Mouse (Mus musculus): ENCODE data around the gene Litaf. TPM values are rescaled to one million over a fixed set of nuclear protein-coding genes. Genes with fewer than 3 reads are reported as not detected.

Litaf gene
- polyA plus RNA-seq, 1 experiment from 2014 or later = 26.1 TPM

DNA sequence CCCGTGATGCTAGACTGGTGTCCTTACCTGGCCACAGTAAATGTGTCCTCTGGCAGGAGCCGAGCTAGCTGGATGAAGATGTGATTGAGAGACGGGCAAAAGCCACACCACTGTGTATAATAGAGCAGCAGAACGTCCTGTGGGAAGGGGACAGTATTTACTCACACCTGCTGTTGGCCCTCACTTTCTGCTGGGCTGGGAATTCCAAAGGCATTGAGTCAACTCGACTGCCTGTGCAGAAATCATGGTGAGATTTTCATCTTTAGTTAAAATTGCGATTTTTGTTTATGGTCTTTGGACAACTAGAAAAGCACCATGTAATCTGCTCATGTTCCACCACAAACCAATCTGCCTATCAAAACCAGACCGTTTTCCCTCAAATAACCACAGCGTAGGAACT is 18.2 kb upstream of the Litaf start:
- Histone ChIP-seq H3K9me3 (replicated peaks) (no peaks in the 10 kb centered on the region), H3K9ac (replicated peaks) (no peak overlapping the region), H3K27me3 (replicated peaks) (no peaks in the 10 kb centered on the region), H3K36me3 (peaks cover 71% of the 10 kb centered on the region), H3K4me2 (no peak overlapping the region), H3K4me3 (replicated peaks) (no peak overlapping the region), H3K4me1 (0 out of 2 replicates have a peak, but pooled peaks cover 6% of the 10 kb centered on the region), H3K27ac (replicated peaks) (no peak overlapping the region)
- ATAC-seq (ENCODE audit: low FRiP score) = no peak
- WGBS = 95% methylated on average over 8 of the region's 8 CpGs

DNA sequence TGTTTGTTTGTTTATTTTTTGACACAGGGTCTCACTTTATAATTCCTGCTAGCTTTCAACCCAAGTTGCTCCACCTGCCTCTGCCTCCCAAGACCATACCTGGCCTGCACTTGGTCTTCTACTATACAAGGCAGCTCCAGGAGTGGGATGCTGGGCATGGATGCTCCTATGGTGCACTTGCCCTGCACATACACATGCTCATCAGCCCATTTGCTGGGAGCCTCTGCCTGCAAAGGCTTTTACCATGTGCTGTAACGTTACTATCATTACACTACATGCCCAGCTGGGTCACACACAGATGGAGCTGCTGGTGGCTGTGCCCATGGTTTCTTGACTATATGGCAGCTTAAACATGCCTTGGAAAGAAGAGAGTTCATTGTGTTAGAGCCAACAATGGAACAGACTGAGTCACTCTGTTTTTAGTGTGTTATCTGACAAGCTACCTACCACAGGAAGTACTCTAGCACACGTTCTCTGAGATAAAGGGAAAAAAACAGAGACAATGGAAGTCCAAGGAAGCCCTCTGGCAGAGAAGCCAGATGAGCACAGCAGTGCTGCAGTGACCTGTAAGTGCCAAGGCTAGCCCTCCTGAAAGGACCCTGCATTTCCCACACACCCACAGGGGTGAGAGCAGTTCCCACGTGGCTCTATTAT is 12.4 kb upstream of the Litaf start:
- no peak for ATAC-seq (ENCODE audit: low FRiP score)
- Histone ChIP-seq H3K9me3 (replicated peaks) (no peaks in the 10 kb centered on the region), H3K27me3 (replicated peaks) (no peaks in the 10 kb centered on the region), H3K36me3 (peaks cover 77% of the 10 kb centered on the region), H3K4me3 (replicated peaks) (no peak overlapping the region), H3K4me1 (peaks cover 12% of the 10 kb centered on the region; the same call in 1 of the 2 replicates), H3K9ac (replicated peaks) (no peak overlapping the region), H3K27ac (replicated peaks) (no peak overlapping the region; the same call in 1 of the 2 replicates), H3K4me2 (no peak overlapping the region)
- 65% methylated on average over 3 of the region's 3 CpGs for whole genome bisulfite sequencing

DNA sequence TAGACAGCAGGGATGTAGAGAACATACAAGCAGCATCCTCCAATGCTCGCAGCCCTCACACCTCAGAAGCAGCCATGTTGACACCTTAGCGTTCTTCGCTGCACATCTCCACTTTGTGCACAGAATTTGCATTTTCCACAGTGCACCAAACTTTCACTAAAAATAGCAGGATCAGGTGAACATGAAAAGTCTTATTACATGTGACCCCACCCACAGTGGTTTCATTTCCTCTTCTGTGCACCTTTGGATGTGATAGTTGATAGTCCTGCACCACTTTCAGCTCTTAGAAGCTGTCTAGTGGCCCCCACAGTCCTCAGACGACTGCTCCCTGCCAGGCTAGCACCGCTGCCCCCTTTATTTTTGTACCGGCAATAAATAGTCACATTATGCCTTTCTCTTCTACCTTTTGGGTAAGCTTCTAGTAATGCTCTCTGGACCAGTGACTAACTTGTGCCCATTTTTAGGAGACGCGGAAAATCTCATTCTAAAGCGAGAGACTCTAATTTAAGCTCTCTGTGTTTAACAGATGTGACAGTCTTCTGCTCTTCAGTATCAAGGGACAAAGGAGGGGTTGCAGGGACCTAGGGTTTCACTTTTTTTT is 11.7 kb upstream of the Litaf start:
- no peak overlapping the region for H3K4me3 ChIP-seq (replicated peaks)
- H3K27me3 ChIP-seq (replicated peaks) = no peaks in the 10 kb centered on the region
- no peak overlapping the region for H3K4me2 ChIP-seq
- peaks cover 76% of the 10 kb centered on the region for H3K36me3 ChIP-seq
- no peak overlapping the region for H3K9ac ChIP-seq (replicated peaks)
- 78% methylated on average over 9 of the region's 9 CpGs for WGBS
- peaks cover 18% of the 10 kb centered on the region for H3K4me1 ChIP-seq
- H3K9me3 ChIP-seq (replicated peaks) = no peaks in the 10 kb centered on the region
- H3K27ac ChIP-seq (replicated peaks) = no peak overlapping the region
- no peak for ATAC-seq (ENCODE audit: low FRiP score)

DNA sequence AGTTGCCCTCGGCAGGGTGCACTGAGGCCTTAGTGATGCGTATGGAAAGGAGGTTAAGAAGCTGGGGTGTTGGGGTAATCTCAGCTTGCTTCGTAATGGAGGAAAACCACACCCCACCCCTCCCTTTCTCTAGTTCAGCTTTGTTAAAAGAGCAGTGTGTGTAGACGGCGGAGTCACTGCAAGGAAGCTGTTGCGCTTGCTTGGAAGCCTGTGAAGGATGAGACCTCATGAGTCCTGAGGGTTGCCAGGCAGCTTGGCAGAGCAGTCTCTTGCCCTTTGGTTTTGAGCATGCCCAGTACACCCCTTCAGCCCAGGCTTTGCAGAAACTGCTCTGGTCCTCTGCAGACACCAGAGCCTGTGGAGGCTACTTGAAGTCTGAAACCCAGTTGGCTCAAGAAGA is 7.1 kb upstream of the Litaf start:
- Histone ChIP-seq H3K4me2 (no peak overlapping the region), H3K27me3 (replicated peaks) (no peaks in the 10 kb centered on the region), H3K27ac (replicated peaks) (peak overlapping the region; percentile 48), H3K4me3 (replicated peaks) (no peak overlapping the region), H3K36me3 (peaks cover 60% of the 10 kb centered on the region), H3K9me3 (replicated peaks) (no peaks in the 10 kb centered on the region), H3K4me1 (peaks cover 63% of the 10 kb centered on the region), H3K9ac (replicated peaks) (no peak overlapping the region)
- no peak for ATAC-seq (ENCODE audit: low FRiP score)
- WGBS = 70% methylated on average over 6 of the region's 6 CpGs

DNA sequence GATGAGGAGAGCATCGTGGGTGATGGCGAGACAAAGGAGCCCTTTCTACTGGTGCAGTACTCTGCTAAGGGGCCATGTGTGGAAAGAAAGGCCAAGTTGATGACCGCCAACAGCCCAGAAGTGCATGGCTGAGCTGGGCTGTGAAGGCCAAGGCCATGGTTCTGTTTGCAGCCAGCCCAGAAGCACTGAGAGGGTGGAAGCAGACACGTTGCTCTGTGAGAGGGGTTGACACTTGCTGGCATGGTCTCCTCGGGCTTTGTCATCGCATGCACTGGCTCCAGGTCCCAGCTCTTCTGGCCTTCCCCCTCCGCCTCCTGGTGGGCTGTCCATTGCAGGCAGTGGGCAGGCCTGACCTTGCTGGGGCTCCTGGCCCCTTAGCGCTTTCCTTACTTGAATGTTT is 6.5 kb upstream of the Litaf start:
- no peaks in the 10 kb centered on the region for H3K9me3 ChIP-seq (replicated peaks)
- H3K4me1 ChIP-seq = peaks cover 67% of the 10 kb centered on the region
- peaks cover 56% of the 10 kb centered on the region for H3K36me3 ChIP-seq
- no peak for ATAC-seq (ENCODE audit: low FRiP score)
- H3K4me2 ChIP-seq = no peak overlapping the region
- H3K27ac ChIP-seq (replicated peaks) = peak overlapping the region; percentile 48
- no peak overlapping the region for H3K9ac ChIP-seq (replicated peaks)
- 79% methylated on average over 8 of the region's 8 CpGs for WGBS
- H3K4me3 ChIP-seq (replicated peaks) = no peak overlapping the region
- H3K27me3 ChIP-seq (replicated peaks) = no peaks in the 10 kb centered on the region

DNA sequence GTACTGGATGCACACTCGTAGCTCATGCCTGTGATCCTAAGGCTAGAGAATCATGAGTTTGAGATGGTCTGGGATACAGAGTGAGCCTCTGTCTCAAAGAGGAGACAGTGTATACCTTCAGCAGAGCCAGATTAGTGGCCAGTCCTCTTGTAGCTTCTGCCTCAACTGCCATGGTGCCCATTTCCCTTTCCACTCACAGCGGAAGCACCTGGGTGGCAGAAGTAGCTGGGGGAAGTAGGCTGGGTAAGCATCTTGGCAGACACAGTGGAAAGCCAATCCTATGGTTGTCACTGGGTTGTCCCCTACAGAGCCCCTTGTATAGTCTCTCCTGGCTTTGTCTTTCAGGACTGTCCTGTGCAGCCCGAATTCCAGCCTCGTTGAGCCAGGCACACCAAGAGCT is 5.9 kb upstream of the Litaf start:
- Histone ChIP-seq H3K9ac (replicated peaks) (no peak overlapping the region), H3K27me3 (replicated peaks) (no peaks in the 10 kb centered on the region), H3K27ac (replicated peaks) (no peak overlapping the region), H3K4me3 (replicated peaks) (no peak overlapping the region), H3K4me1 (peaks cover 71% of the 10 kb centered on the region), H3K4me2 (no peak overlapping the region), H3K36me3 (peaks cover 55% of the 10 kb centered on the region), H3K9me3 (replicated peaks) (no peaks in the 10 kb centered on the region)
- no peak for ATAC-seq (ENCODE audit: low FRiP score)
- WGBS = 96% methylated on average over 4 of the region's 4 CpGs

DNA sequence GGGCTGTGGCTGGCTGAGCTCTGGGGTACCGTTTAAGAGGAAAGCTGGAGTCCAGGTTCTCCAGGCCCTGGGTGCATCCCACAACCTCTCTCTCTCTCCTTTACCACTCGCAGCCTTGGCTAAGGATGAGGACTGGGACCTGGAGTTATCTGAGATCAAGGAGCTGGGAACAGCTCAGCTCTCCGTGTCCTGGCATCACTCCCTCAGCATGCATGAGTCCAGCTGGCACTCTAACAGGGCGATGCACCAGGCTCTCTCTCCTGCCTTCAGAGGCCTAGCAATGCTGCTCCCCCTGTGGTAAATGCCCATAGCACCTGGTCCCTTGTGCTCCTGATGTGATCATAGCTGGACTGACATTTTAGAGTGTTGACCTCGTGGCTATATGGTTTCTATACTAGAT is 5.2 kb upstream of the Litaf start:
- Histone ChIP-seq H3K4me3 (replicated peaks) (no peak overlapping the region), H3K4me1 (peaks cover 71% of the 10 kb centered on the region), H3K9me3 (replicated peaks) (no peaks in the 10 kb centered on the region), H3K9ac (replicated peaks) (no peak overlapping the region), H3K27ac (replicated peaks) (no peak overlapping the region), H3K4me2 (no peak overlapping the region), H3K27me3 (replicated peaks) (no peaks in the 10 kb centered on the region), H3K36me3 (peaks cover 48% of the 10 kb centered on the region)
- no peak for ATAC-seq (ENCODE audit: low FRiP score)
- WGBS = 79% methylated on average over 5 of the region's 5 CpGs

DNA sequence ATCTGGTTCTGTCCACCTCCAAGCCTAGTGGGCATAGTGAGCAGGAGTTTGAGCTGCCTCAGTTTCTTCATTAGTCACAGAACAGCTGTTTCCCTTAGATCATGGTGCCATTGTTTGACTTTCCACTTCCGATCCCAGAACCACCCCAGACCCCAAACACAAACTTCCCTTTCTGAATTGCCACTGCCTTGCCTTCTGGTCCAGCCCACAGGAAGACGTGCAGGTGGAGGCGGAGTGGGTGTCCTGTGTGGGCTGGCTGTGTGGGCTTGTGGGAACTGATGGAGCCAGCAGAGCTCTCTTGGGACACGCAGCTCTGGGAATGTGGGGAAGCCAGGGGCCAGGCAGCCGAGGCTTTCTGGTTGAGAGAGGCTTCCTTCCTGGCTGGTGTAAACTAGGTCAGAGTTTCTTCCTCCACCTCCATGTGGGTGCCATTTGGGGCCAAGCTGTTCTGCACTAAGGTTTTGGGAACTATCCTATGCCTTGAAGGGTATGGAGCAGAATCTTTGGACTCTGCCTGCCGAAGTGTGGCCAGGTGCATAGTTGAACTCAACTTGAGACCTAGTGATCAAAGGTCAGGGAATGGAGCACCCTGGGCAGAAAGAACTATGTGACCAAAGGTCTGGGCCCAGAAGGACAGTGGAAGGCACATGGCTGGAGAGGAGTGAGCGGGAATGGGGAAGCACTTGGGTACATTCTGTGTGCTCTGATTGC is 3.9 kb upstream of the Litaf start:
- 74% methylated on average over 7 of the region's 7 CpGs for WGBS
- Histone ChIP-seq H3K4me2 (peak overlapping the region; percentile 31; the same call in 1 of the 2 replicates), H3K4me1 (peaks cover 72% of the 10 kb centered on the region)

DNA sequence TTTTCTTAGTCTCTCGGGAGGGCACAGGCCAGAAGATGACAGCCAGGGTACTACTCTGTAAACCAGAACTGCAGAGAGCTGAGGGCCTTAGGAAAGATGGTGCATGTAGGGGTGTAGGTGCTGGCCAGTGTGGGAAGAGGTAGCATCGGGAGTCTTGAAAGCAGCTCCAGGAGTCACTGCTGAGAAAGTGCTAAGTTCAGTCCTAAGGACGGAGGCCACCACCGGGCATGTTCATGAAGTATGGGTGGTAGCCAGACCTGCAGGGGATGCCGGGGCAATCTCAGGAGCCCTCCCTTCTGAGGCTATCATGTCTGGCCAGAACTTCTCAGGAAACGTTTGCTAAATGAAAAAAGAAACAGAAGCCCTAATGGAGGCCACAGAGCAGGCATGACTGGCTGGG is 3.3 kb upstream of the Litaf start:
- H3K4me1 ChIP-seq = peaks cover 75% of the 10 kb centered on the region
- no peaks in the 10 kb centered on the region for H3K27me3 ChIP-seq (replicated peaks)
- peak overlapping the region; percentile 31 for H3K4me2 ChIP-seq
- H3K9ac ChIP-seq (replicated peaks) = no peak overlapping the region
- no peak for ATAC-seq (ENCODE audit: low FRiP score)
- H3K27ac ChIP-seq (replicated peaks) = no peak overlapping the region
- H3K9me3 ChIP-seq (replicated peaks) = no peaks in the 10 kb centered on the region
- 80% methylated on average over 6 of the region's 6 CpGs for WGBS
- H3K36me3 ChIP-seq = peaks cover 31% of the 10 kb centered on the region
- H3K4me3 ChIP-seq (replicated peaks) = no peak overlapping the region

More for the DNA sequence above, 3.9 kb upstream of the Litaf start:
- Histone ChIP-seq H3K9ac (replicated peaks) (no peak overlapping the region), H3K27me3 (replicated peaks) (no peaks in the 10 kb centered on the region), H3K4me3 (replicated peaks) (no peak overlapping the region), H3K36me3 (peaks cover 37% of the 10 kb centered on the region), H3K27ac (replicated peaks) (no peak overlapping the region), H3K9me3 (replicated peaks) (no peaks in the 10 kb centered on the region)
- no peak for ATAC-seq (ENCODE audit: low FRiP score)

DNA sequence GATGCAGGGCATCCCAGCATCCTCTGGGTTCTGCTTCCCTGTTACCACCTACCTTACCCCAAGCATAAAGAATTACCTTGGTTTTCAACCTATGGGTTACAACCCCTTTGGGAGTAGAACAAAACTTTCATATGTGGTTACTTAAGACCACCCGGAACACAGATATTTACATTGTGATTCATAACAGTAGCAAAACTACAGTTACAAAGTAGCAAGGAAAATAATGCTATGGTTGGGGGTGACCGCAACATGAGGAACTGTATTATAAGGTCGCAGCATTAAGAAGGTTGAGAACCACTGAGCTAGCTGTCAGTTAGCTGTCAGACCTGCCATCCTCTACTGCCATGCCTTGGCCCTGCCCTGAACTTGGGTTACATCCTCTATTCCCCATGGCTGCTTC is 2.7 kb upstream of the Litaf start:
- Histone ChIP-seq H3K9ac (replicated peaks) (no peak overlapping the region), H3K4me3 (replicated peaks) (peak overlapping the region; percentile 63; the same call in 1 of the 2 replicates), H3K27ac (replicated peaks) (no peak overlapping the region)

DNA sequence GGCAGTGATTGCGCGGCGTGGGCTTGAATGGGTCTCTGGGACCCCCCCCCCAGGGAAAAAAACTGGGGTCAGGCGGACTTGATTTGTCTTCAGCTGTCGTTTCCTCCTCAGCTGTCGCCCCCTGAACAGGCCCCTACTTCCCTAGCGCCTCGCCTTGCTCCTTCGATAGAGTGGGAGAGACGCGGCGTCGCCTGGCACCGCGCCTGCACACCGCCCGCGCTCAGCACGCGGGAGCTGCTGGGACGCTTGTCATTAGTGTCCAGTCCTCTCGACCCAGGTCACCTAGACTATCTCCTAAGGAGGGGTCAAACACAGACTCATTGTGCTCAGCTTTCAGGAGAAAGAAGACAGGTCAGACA is 855 bp upstream of the Litaf start:
- peak overlapping the region; percentile 98 for H3K27ac ChIP-seq (replicated peaks)
- WGBS = under 1% methylated on average over 22 of the region's 22 CpGs
- ATAC-seq (ENCODE audit: low FRiP score) = peak; percentile 59
- H3K9me3 ChIP-seq (replicated peaks) = no peaks in the 10 kb centered on the region
- H3K4me1 ChIP-seq = peaks cover 77% of the 10 kb centered on the region
- no peaks in the 10 kb centered on the region for H3K27me3 ChIP-seq (replicated peaks)
- H3K4me3 ChIP-seq (replicated peaks) = peak overlapping the region; percentile 63
- peak overlapping the region; percentile 76 for H3K9ac ChIP-seq (replicated peaks)
- peak overlapping the region; percentile 70 for H3K4me2 ChIP-seq
- peaks cover 10% of the 10 kb centered on the region for H3K36me3 ChIP-seq

More for the DNA sequence above, 2.7 kb upstream of the Litaf start:
- Histone ChIP-seq H3K9me3 (replicated peaks) (no peaks in the 10 kb centered on the region), H3K27me3 (replicated peaks) (no peaks in the 10 kb centered on the region), H3K36me3 (peaks cover 25% of the 10 kb centered on the region), H3K4me1 (peaks cover 81% of the 10 kb centered on the region), H3K4me2 (peak overlapping the region; percentile 70)
- WGBS = 90% methylated on average over 3 of the region's 3 CpGs
- ATAC-seq (ENCODE audit: low FRiP score) = no peak

DNA sequence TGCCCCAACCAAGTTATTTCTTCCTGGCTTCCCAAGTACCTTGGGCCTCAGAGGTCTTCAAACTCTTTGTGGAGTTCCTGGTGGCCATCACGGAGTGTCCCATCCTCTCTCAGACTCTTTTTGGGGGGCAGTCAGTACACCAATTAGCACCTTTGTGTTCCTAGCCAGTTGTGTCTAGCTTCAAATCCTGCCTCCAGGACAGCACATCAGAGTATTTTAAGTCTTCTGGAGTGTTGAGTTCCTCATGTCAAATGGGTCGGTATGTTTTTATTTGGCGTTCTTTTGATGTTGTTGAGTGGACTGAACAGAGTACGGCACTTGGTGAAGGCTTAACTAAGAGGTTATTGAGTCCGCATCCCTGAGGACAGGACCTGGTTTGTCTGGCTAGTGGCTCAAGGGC is 526 bp downstream of the Litaf start:
- Histone ChIP-seq H3K9me3 (replicated peaks) (no peaks in the 10 kb centered on the region), H3K27me3 (replicated peaks) (no peaks in the 10 kb centered on the region), H3K27ac (replicated peaks) (peak overlapping the region; percentile 98), H3K9ac (replicated peaks) (peak overlapping the region; percentile 55), H3K4me3 (replicated peaks) (peak overlapping the region; percentile 63), H3K4me2 (peak overlapping the region; percentile 70), H3K4me1 (peaks cover 64% of the 10 kb centered on the region), H3K36me3 (no peaks in the 10 kb centered on the region)
- 62% methylated on average over 5 of the region's 5 CpGs for WGBS
- ATAC-seq (ENCODE audit: low FRiP score) = no peak; the same call in 1 of the 2 replicates
